Mouse (Mus musculus) spleen, postnatal 10 days (tissue): ENCODE measurements around the gene Ifi206.

ENCODE experiments used
- DNase-seq, 2 experiments: peaks; one replicate each; pipeline ENCODE4 v3.0.0; 2021 to 2022; ENCODE audit warnings: low spot score in 2 of 2

Gene Ifi206

DNA sequence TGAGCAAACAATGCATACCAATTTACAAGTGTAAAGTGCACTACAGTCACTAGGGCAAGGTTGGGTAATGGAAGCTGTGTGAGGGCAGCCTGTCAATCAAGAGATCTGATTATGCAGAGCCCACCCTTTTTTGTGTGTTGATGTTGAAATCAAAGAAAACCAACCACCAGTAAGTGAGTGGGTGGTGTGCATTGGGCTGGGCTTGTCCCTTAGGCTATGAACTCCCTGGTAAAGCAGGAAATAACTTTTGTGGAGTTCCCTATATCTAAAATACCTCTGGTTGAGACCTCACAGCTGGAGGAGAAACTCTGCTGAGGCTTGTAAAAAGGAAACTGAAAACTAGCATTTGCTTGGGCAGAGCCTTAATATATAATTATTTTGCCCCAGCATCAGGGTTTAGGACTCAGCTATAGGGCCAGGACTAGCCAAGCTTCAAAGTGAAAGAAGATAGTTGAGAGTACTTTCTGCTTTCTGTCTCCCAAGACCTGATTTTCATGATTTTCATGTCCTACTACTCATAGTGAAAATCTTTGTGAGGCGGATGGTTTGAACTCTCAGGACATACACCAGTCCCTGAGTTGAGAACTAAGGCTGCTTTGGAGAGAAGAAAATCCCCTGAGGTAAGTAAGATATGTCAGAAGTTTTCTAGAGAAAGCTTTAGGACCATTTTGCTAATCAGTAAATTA is 71.8 kb downstream of the Ifi206 start:
- no peak for DNase-seq

DNA sequence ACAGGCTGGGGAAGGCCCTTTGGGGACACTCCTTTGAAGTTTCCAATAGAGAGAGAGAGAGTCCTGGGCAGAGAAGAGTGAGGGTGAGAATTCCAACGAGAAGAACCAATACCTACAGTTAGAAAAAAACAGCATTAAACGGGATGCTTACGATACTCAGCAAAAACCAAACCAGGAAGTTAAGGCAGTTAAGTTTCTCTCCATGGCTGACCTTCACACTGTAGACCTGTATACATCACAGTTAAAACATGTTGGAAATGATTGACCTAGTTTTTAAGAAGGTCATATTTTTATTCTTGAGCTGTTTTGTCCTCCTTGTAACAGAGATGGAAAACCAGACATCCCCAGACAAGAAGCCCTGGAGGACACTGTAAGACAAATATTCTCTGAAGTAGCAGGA is 72.3 kb downstream of the Ifi206 start:
- DNase-seq = no peak
